Mouse (Mus musculus) limb, embryonic 11.5 days (tissue): ENCODE data around the gene Gm9376. TPM values are rescaled to one million over a fixed set of nuclear protein-coding genes. Genes with fewer than 3 reads are reported as not detected.

Experiments used
- ATAC-seq: fragments of 200-750 bp; cut with Nextera tagmentation; 2 replicates; pipeline ENCODE4 v1.8.0; 2017; ENCODE audit warnings: low read depth; ENCODE audit not compliant: insufficient number of reproducible peaks, low FRiP score, low TSS enrichment
- DNase-seq: peaks from one replicate; pipeline ENCODE4 v3.0.0-alpha.2; 2015; ENCODE audit warnings: low spot score
- H3K27ac ChIP-seq: fragments of 300-500 bp; sonication (generic); replicated peaks from 2 replicates; pipeline ENCODE4 v1.5.1; 2014; ENCODE audit warnings: low read depth, mild to moderate bottlenecking, low read length
- H3K27me3 ChIP-seq: fragments of 300-500 bp; sonication (generic); 2 replicates; pipeline ENCODE4 v1.6.1; 2014; ENCODE audit warnings: mild to moderate bottlenecking, low read length, mixed read lengths; ENCODE audit not compliant: control insufficient read depth, insufficient read depth
- H3K36me3 ChIP-seq: fragments of 300-500 bp; sonication (generic); 2 replicates; pipeline ENCODE4 v1.6.1; 2014; ENCODE audit warnings: mild to moderate bottlenecking, low read length, moderate library complexity, mixed read lengths; ENCODE audit not compliant: control insufficient read depth, insufficient read depth
- H3K4me1 ChIP-seq: fragments of 300-500 bp; sonication (generic); 2 replicates; pipeline ENCODE4 v1.6.1; 2014; ENCODE audit warnings: low read length, mixed read lengths; ENCODE audit not compliant: control insufficient read depth, insufficient read depth
- H3K4me2 ChIP-seq: fragments of 300-500 bp; sonication (generic); 2 replicates; pipeline ENCODE4 v1.6.1; 2014; ENCODE audit warnings: low read depth, mild to moderate bottlenecking, moderate library complexity; ENCODE audit not compliant: severe bottlenecking
- H3K4me3 ChIP-seq: fragments of 300-500 bp; sonication (generic); 2 replicates; pipeline ENCODE4 v1.5.1; 2014; ENCODE audit warnings: low read depth, low read length
- H3K9ac ChIP-seq: fragments of 300-500 bp; sonication (generic); 2 replicates; pipeline ENCODE4 v1.6.1; 2014; ENCODE audit warnings: mild to moderate bottlenecking, low read length
- H3K9me3 ChIP-seq: fragments of 300-500 bp; sonication (generic); 2 replicates; pipeline ENCODE4 v1.6.1; 2016; ENCODE audit warnings: low read length; ENCODE audit not compliant: control insufficient read depth
- WGBS: fragments of 180-500 bp; shearing (Covaris S2); extraction: QIAGEN DNeasy Blood & Tissue Kit; methylation state at CpG from one replicate; pipeline ENCODE4 v1.1.7; 2014; 5-methylcytosine and 5-hydroxymethylcytosine counted together
- polyA plus RNA-seq: library from polyadenylated mRNA; unstranded; fragments of >200 nt; fragmentation: Nextera tagmentation; extraction: Ambion mirVana; gene quantifications from 2 replicates; pipeline ENCODE4 v1.2.1, GENCODE M21; 2014

Gm9376 gene
- polyA plus RNA-seq, 1 experiment from 2014 or later: not detected

DNA sequence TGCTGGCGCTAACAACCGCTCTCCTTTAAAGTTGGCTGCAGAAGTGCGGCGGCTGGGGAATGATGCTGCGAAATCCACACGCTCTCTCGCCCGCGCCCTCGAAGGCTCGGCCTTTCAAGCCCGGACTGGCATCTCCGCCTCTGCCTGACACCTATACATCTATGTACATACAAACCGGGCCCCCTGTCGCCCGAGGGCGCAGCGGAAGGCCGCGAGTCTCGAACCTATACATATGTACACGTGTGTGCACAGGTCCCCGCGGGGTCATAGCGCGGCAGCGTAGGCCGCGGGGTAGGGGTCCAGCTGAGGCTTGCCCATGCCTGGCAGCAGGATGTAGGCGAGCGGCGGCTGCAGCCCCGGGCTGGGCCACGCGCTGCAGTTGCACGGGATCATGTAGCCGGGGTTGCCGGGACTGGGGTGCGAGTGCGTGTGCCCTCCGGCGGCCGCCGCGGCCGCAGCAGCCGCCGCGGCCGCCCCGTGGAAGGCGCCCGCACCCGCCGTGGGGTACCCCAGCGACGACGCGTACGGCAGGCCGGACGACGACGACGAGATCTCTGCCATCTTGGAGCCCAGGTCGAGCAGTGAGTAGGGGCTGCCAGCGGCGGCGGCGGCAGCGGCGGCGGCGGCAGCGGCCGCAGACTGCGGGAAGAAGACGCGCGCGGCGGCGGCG is 32.1 kb upstream of the Gm9376 start:
- peak; percentile 75 for DNase-seq
- peak overlapping the region; percentile 22; the same call in 1 of the 2 replicates for H3K9ac ChIP-seq
- H3K4me3 ChIP-seq: peak overlapping the region; percentile 42
- under 1% methylated on average over 66 of the region's 84 CpGs for WGBS
- H3K36me3 ChIP-seq: no peaks in the 10 kb centered on the region
- H3K4me1 ChIP-seq: peaks cover 17% of the 10 kb centered on the region
- peak overlapping the region; percentile 90 for H3K4me2 ChIP-seq
- H3K9me3 ChIP-seq: no peaks in the 10 kb centered on the region
- no peak overlapping the region for H3K27ac ChIP-seq
- 0 out of 2 replicates have a peak, but pooled peaks have one; percentile 2 for ATAC-seq
- H3K27me3 ChIP-seq: peaks cover 71% of the 10 kb centered on the region

DNA sequence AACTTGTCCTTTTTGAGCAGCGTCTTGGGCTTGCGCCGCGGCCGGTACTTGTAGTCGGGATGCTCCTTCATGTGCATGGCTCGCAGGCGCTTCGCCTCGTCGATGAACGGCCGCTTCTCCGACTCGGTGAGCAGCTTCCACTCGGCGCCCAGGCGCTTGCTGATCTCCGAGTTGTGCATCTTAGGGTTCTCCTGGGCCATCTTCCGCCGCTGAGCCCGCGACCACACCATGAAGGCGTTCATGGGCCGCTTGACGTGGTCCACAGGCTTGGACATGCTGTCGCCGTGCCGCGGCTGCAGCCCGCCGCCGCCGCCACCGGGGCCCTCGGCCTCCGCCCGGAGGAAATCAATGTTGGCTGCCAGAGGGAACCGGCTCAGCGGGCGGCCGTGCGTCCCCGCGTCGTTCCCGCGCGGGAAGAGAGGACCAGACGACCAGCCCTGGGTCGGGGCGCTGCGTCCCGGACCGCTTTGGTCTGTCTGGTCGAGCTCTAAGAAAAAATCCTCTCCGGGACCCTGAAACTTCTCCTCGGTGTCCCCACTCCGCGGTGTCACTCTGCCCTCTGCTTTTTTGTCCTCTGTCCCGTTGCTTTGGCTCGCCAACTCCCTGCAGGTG is 31.3 kb upstream of the Gm9376 start:
- WGBS: under 1% methylated on average over 62 of the region's 62 CpGs
- no peak overlapping the region for H3K27ac ChIP-seq
- DNase-seq (peak; percentile 75), ATAC-seq (no peak)
- no peaks in the 10 kb centered on the region for H3K36me3 ChIP-seq
- peak overlapping the region; percentile 90 for H3K4me2 ChIP-seq
- peaks cover 71% of the 10 kb centered on the region for H3K27me3 ChIP-seq
- H3K4me3 ChIP-seq: peak overlapping the region; percentile 42
- peaks cover 17% of the 10 kb centered on the region for H3K4me1 ChIP-seq
- H3K9me3 ChIP-seq: no peaks in the 10 kb centered on the region
- H3K9ac ChIP-seq: no peak overlapping the region; the same call in 1 of the 2 replicates

DNA sequence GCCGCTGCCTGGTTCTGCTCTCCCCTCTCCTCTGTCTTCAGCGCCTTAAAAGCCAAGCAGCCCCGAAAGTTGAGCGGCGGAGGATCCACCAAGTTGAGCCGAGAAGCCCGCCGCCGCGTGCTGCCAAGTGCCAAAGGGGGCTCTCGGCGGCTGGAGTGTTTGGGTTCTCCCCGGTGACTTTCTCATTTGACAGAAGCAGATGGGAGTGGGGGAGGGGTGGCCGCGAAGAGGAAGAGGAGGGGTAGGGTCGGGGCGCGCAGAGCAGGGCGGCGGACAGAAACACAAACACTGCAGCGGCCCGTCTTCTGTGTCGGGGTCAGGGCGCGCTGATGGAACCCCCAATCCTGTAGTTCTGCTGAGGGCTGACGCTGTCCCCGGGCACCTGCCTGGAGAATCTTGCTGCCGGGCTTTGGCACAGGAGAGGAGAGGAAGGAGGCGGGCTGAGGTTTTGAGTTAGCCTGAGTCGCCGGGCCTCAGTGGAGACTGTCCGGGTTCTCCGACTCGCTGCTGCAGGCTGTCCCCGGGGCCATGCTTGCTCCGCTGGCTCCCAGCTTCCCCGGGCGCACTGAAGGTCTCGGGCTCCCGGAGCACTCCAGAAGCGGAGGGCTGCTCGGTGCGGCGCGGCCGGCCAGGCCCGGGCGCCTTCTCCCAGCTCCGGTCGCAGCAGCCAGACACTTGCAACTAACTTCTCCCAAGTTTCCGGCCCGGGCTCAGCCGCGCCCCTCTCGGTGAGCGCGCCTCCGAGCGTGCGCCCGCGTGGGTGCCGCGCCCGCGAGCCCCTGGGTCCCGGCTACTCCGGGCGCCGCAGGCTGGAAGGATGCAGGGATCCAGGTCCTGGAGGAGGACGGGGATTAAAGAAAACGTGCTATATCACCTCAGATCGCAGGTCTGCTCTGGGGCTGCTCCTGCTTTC is 30.5 kb upstream of the Gm9376 start:
- peaks cover 17% of the 10 kb centered on the region for H3K4me1 ChIP-seq
- ATAC-seq: peak; percentile 67
- WGBS: under 1% methylated on average over 73 of the region's 73 CpGs
- no peaks in the 10 kb centered on the region for H3K9me3 ChIP-seq
- peak overlapping the region; percentile 42 for H3K4me3 ChIP-seq
- peaks cover 68% of the 10 kb centered on the region for H3K27me3 ChIP-seq
- H3K9ac ChIP-seq: peak overlapping the region; percentile 40; the same call in 1 of the 2 replicates
- peak overlapping the region; percentile 90 for H3K4me2 ChIP-seq
- peak; percentile 76 for DNase-seq
- H3K36me3 ChIP-seq: no peaks in the 10 kb centered on the region
- no peak overlapping the region for H3K27ac ChIP-seq

- H3K27me3 ChIP-seq: peaks cover 63% of the 10 kb centered on the region
- H3K4me3 ChIP-seq: peak within 1 kb of the TSS; percentile 42
- peaks cover 17% of the 10 kb centered on the region for H3K4me1 ChIP-seq
- no peak for DNase-seq
- under 1% methylated on average over 34 of the region's 34 CpGs for WGBS
- no peak within 1 kb of the TSS for H3K27ac ChIP-seq
- no peaks in the 10 kb centered on the region for H3K36me3 ChIP-seq
- peak within 1 kb of the TSS; percentile 90 for H3K4me2 ChIP-seq
- no peaks in the 10 kb centered on the region for H3K9me3 ChIP-seq
- peak within 1 kb of the TSS; percentile 40; the same call in 1 of the 2 replicates for H3K9ac ChIP-seq
- ATAC-seq: peak; percentile 53
Measured at GRCm38 (mm10) chr14:118236886-118237289, 29.9 kb upstream of the Gm9376 start, which contains the start of gene Sox21. Sox21 (minus strand) TSS chr14:118237030.

DNA sequence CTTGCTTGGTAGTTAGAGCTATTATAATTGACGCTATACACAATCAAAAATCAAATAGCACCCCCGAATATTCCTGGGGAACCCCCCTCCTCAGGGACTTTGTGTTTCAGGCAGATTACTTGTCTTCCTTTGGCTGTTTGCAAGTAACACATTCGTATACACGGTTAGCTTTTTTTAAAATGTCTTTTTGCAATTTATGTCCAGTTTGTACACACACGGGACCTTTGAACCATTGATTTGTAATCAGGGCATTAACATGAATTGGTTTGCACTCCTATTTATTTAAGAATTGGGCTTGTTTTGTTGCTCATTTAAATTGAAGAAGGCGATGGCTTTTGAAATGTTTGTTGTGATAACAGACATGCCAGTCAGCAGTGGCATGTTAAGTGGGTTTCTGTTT is 29.0 kb upstream of the Gm9376 start:
- no peak overlapping the region for H3K4me2 ChIP-seq
- H3K27ac ChIP-seq: no peak overlapping the region
- ATAC-seq (no peak), DNase-seq (no peak)
- H3K4me3 ChIP-seq: no peak overlapping the region
- WGBS: 9% methylated on average over 6 of the region's 6 CpGs
- peaks cover 17% of the 10 kb centered on the region for H3K4me1 ChIP-seq
- H3K9ac ChIP-seq: no peak overlapping the region
- peaks cover 57% of the 10 kb centered on the region for H3K27me3 ChIP-seq
- H3K9me3 ChIP-seq: no peaks in the 10 kb centered on the region
- H3K36me3 ChIP-seq: no peaks in the 10 kb centered on the region

DNA sequence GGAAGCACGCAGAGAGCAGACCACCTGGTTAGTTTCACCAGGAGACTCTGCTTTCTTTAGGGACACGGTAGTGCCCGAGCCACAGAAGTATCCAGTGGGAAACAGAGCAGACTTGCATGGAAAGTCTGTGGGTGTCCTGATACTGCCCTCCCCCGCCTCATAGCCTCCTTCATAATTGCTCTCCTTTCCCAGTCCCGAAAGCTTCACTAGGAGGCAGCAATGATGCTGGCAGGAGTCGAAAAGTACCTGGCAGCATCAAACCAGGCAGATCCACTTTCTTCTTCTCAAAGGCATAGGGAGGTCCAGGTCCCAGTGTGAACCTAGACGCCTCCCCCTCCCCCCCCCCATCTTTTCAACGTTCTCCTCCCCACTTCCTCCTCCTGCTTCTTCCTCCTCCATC is 27.4 kb upstream of the Gm9376 start:
- Histone ChIP-seq H3K4me1 (peaks cover 17% of the 10 kb centered on the region), H3K27ac (no peak overlapping the region), H3K4me3 (no peak overlapping the region), H3K9me3 (no peaks in the 10 kb centered on the region), H3K36me3 (no peaks in the 10 kb centered on the region), H3K27me3 (peaks cover 53% of the 10 kb centered on the region), H3K4me2 (no peak overlapping the region), H3K9ac (no peak overlapping the region)
- WGBS: 3% methylated on average over 8 of the region's 8 CpGs
- DNase-seq (no peak), ATAC-seq (no peak)

GRCm38 (mm10) chr14:118241416-118241815 is 25.3 kb upstream of the Gm9376 start:
- no peak for ATAC-seq

GRCm38 (mm10) chr14:118253381-118253780 is 13.4 kb upstream of the Gm9376 start:
- Histone ChIP-seq H3K36me3 (no peaks in the 10 kb centered on the region), H3K27ac (no peak overlapping the region), H3K4me3 (no peak overlapping the region), H3K4me1 (no peaks in the 10 kb centered on the region), H3K27me3 (no peaks in the 10 kb centered on the region), H3K4me2 (no peak overlapping the region), H3K9ac (no peak overlapping the region), H3K9me3 (no peaks in the 10 kb centered on the region)
- ATAC-seq (no peak), DNase-seq (no peak)
- 90% methylated on average over 6 of the region's 6 CpGs for WGBS

More at GRCm38 (mm10) chr14:118241416-118241815, 25.3 kb upstream of the Gm9376 start:
- no peak overlapping the region for H3K4me2 ChIP-seq
- no peak overlapping the region for H3K9ac ChIP-seq
- no peak overlapping the region for H3K4me3 ChIP-seq
- H3K9me3 ChIP-seq: no peaks in the 10 kb centered on the region
- no peak for DNase-seq
- no peak overlapping the region for H3K27ac ChIP-seq
- H3K36me3 ChIP-seq: no peaks in the 10 kb centered on the region
- peaks cover 5% of the 10 kb centered on the region; the same call in 1 of the 2 replicates for H3K4me1 ChIP-seq
- H3K27me3 ChIP-seq: peaks cover 35% of the 10 kb centered on the region
- 84% methylated on average over 2 of the region's 2 CpGs for WGBS
